Mouse (Mus musculus): ENCODE measurements at regions not wholly inside any gene's neighbourhood (a gene's known extent, or its start where the extent isn't known, plus 50 kb on each side); places are given as distances from the start of the nearest gene placed in this dataset.

DNA sequence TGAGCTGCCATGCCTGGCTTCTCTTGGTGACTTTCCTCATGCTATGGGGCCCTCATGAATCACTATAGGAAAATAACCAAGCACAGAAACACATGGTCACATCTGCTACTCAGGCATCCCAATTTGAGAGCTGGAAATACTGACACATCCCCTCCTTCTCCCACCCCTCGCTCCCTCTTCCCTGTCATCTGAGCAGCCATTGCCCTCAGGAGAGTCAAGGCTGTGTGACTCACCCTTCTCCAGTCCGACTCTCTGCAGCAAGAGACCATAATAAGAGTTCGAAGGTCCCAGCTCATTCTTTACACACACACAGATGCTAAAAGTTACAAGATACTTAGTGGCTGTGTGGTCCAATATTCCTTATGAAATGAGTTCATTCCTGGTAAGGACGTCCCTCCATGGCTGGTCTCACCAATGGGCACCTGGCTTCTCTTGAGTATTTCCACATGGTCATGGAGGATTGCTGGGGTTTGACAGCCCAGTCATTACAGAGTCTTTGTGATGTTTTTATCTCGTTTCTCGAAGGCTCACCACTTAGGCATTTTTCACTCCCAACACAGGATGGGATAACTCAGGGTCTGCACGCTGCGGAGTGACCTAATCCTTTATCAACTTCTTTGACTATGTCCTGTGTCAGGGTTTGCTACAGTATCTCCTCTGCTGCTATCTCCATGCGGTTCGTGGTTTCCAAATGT, 74.8 kb upstream of the Lnx1 start:
- in situ Hi-C loops (cut with MboI; ENCODE audit: low sequenced_read_pairs in 2 of 2, unreplicated experiment in 2 of 2) = no loop called here
- TF ChIP-seq ZC3H11A (IDR thresholded peaks at IDR 0.05; ENCODE audit: borderline replicate concordance, low read depth, low read length) (no peak), CHD2 (IDR thresholded peaks at IDR 0.05; ENCODE audit: low read depth, low read length) (no peak), HCFC1 (IDR thresholded peaks at IDR 0.05; ENCODE audit: borderline replicate concordance, insufficient read depth, low read length) (no peak), MAFK (IDR thresholded peaks at IDR 0.05; ENCODE audit: insufficient read depth, low read depth, low read length) (no peak), ZNF384 (IDR thresholded peaks at IDR 0.05; ENCODE audit: low read depth, low read length) (no peak)
- DNase-seq (ENCODE audit: low read depth, low spot score) = no peak
- Histone ChIP-seq H3K9ac (ENCODE audit: insufficient read depth, low read depth, low read length, poor library complexity, severe bottlenecking) (no peak overlapping the region), H3K27ac (ENCODE audit: insufficient read depth, low read depth, low read length, poor library complexity, severe bottlenecking) (no peak overlapping the region), H3K36me3 (ENCODE audit: control insufficient read depth, insufficient read depth, low read length, poor library complexity, severe bottlenecking) (no peaks in the 10 kb centered on the region), H3K4me3 (ENCODE audit: insufficient read depth in 1 of 2, low read depth in 1 of 2, low read length in 2 of 2, poor library complexity in 1 of 2, severe bottlenecking in 1 of 2) (no peak overlapping the region), H3K4me1 (ENCODE audit: control insufficient read depth in 2 of 2, insufficient read depth in 2 of 2, low read length in 2 of 2, poor library complexity in 1 of 2) (no peaks in the 10 kb centered on the region), H3K9me3 (ENCODE audit: control insufficient read depth, insufficient read depth, low read depth, low read length) (no peaks in the 10 kb centered on the region)

DNA sequence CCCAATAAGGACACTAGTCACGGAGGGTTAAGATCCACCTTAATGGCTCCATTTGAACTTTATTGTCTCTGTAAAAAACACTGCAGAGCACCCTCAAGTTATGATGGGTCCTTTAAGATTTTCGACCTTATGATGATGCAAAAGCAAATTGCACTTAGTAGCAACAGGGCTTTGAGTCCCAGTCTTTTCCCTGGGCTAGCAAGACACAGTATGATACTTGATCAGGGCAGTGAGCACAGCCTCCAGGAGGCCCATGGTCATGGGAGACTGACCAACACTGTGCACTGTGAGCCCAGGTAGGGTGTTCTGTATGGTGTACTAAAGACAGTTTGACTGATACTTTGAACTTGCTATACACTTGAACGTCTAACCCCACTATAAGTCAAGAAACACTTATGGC, 73.4 kb upstream of the Lnx1 start:
- TF ChIP-seq HCFC1 (IDR thresholded peaks at IDR 0.05; ENCODE audit: borderline replicate concordance, insufficient read depth, low read length) = no peak
- DNase-seq (ENCODE audit: low read depth, low spot score) = no peak
- no peak overlapping the region for H3K27ac ChIP-seq (ENCODE audit: insufficient read depth, low read depth, low read length, poor library complexity, severe bottlenecking)

DNA sequence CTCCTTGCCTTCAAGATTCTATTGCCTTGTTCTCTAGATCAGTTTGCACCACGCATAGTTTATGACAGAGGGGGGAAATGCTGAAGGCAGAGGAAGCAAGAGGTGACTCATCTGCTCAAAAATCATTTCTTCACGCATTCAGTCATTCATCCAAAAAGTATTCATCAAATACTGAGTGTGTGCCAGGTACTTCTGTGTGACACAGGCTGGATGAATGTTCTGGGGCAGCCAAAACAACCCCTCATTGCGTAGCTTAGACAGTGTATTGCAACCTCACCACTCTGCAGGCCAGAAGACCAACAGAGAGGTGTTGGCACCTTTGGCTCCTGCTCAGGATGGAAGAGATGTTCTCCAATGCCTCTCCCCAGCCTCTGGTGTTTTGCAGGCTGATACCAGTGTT, 72.9 kb upstream of the Lnx1 start:
- Histone ChIP-seq H3K27ac (ENCODE audit: insufficient read depth, low read depth, low read length, poor library complexity, severe bottlenecking) (no peak overlapping the region), H3K9me3 (ENCODE audit: control insufficient read depth, insufficient read depth, low read depth, low read length) (no peaks in the 10 kb centered on the region), H3K4me3 (ENCODE audit: insufficient read depth in 1 of 2, low read depth in 1 of 2, low read length in 2 of 2, poor library complexity in 1 of 2, severe bottlenecking in 1 of 2) (no peak overlapping the region), H3K9ac (ENCODE audit: insufficient read depth, low read depth, low read length, poor library complexity, severe bottlenecking) (no peak overlapping the region), H3K4me1 (ENCODE audit: control insufficient read depth in 2 of 2, insufficient read depth in 2 of 2, low read length in 2 of 2, poor library complexity in 1 of 2) (no peaks in the 10 kb centered on the region), H3K36me3 (ENCODE audit: control insufficient read depth, insufficient read depth, low read length, poor library complexity, severe bottlenecking) (no peaks in the 10 kb centered on the region)
- in situ Hi-C loops (cut with MboI; ENCODE audit: low sequenced_read_pairs in 2 of 2, unreplicated experiment in 2 of 2) = no loop called here
- DNase-seq (ENCODE audit: low read depth, low spot score) = no peak
- TF ChIP-seq MAFK (IDR thresholded peaks at IDR 0.05; ENCODE audit: insufficient read depth, low read depth, low read length) (no peak), ZC3H11A (IDR thresholded peaks at IDR 0.05; ENCODE audit: borderline replicate concordance, low read depth, low read length) (no peak), HCFC1 (IDR thresholded peaks at IDR 0.05; ENCODE audit: borderline replicate concordance, insufficient read depth, low read length) (no peak), CHD2 (IDR thresholded peaks at IDR 0.05; ENCODE audit: low read depth, low read length) (no peak), ZNF384 (IDR thresholded peaks at IDR 0.05; ENCODE audit: low read depth, low read length) (no peak)

More for the DNA sequence above, 73.4 kb upstream of the Lnx1 start:
- Histone ChIP-seq H3K4me1 (ENCODE audit: control insufficient read depth in 2 of 2, insufficient read depth in 2 of 2, low read length in 2 of 2, poor library complexity in 1 of 2) (no peaks in the 10 kb centered on the region), H3K4me3 (ENCODE audit: insufficient read depth in 1 of 2, low read depth in 1 of 2, low read length in 2 of 2, poor library complexity in 1 of 2, severe bottlenecking in 1 of 2) (no peak overlapping the region), H3K9ac (ENCODE audit: insufficient read depth, low read depth, low read length, poor library complexity, severe bottlenecking) (no peak overlapping the region), H3K9me3 (ENCODE audit: control insufficient read depth, insufficient read depth, low read depth, low read length) (no peaks in the 10 kb centered on the region), H3K36me3 (ENCODE audit: control insufficient read depth, insufficient read depth, low read length, poor library complexity, severe bottlenecking) (no peaks in the 10 kb centered on the region)
- in situ Hi-C loops (cut with MboI; ENCODE audit: low sequenced_read_pairs in 2 of 2, unreplicated experiment in 2 of 2) = no loop called here

DNA sequence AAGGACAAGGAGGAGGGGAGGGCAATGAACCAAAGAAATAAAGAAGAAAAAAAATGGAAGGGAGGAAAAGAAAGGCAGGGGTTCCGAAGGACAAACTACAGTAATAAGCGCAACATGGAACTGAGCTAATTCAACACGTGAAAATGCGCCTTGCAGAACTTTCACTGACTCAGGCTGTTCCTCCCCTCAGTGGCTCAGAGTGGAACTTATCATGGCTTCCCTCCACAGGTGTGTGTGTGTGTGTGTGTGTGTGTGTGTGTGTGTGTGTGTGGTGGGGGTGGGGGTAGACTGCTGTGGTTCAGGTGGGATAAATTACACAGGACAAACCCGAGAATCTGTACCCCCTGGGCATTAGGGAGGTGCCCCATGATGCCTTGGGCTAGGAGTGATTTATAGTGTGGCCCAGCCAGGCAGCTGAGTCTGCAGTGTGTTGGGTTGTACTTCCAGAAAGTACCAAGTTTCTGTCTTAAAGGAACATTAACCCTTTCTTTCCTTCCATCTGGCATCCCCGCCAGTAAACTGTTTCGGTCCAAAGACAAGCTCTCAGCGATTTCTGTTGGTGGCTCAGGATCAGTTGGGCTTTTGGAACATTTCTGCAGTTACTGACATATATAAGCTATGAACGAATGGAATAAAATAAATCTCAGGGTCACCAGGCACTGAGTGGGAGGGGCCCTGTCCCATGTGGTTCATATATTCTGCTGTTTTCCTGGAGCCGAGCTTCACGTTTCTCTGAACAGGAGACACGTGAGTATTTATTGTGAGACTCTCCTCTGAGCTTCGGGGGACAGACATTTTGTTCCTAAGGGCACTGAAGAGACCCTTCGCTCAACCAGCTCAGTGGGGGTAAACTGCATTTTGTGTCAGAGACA, 71.1 kb upstream of the Lnx1 start:
- TF ChIP-seq CHD2 (IDR thresholded peaks at IDR 0.05; ENCODE audit: low read depth, low read length) = no peak
- Histone ChIP-seq H3K4me1 (ENCODE audit: control insufficient read depth in 2 of 2, insufficient read depth in 2 of 2, low read length in 2 of 2, poor library complexity in 1 of 2) (no peaks in the 10 kb centered on the region), H3K9me3 (ENCODE audit: control insufficient read depth, insufficient read depth, low read depth, low read length) (no peaks in the 10 kb centered on the region), H3K9ac (ENCODE audit: insufficient read depth, low read depth, low read length, poor library complexity, severe bottlenecking) (no peak overlapping the region), H3K27ac (ENCODE audit: insufficient read depth, low read depth, low read length, poor library complexity, severe bottlenecking) (no peak overlapping the region), H3K4me3 (ENCODE audit: insufficient read depth in 1 of 2, low read depth in 1 of 2, low read length in 2 of 2, poor library complexity in 1 of 2, severe bottlenecking in 1 of 2) (no peak overlapping the region), H3K36me3 (ENCODE audit: control insufficient read depth, insufficient read depth, low read length, poor library complexity, severe bottlenecking) (no peaks in the 10 kb centered on the region)
- in situ Hi-C loops (cut with MboI; ENCODE audit: low sequenced_read_pairs in 2 of 2, unreplicated experiment in 2 of 2) = no loop called here
- no peak for DNase-seq (ENCODE audit: low read depth, low spot score)
